In the genomic region with DNA sequence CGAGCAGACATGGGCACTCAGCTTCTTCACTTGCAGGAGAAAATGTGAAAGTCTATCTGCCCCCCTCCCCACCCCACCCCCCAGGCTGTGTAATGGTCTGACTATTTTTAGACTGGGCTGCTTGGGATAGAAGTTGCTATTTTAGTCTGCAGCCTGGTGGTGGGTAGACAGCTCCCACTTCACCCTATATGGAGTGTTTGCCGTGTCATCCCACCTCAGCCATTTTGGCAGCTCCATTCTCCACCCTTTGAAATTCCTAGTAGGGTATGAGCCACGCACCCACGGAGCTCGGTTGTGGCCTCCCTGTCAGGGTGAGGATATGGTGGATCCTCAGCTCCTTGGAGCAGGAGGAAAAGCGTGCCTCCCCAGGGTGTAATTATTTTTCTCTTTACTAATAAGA, we compare ENCODE assay signal across 12 mouse cellular contexts. TPM values are rescaled to one million over a fixed set of nuclear protein-coding genes. Genes with fewer than 3 reads are reported as not detected.
DNase-seq lines count a peak whose midpoint lies in the region; ATAC-seq and TF ChIP-seq lines count a peak whose summit lies in the region.
"Had no signal": no experiment of that assay in that cellular context is flagged by ENCODE, and none has a peak within 500 bp of the region (broad histone marks: within the 10 kb centered on the region; RNA-seq: fewer than 3 reads in every experiment).

No protein-coding gene starts in this region.

- no peak for TF ChIP-seq CTCF in midbrain, postnatal 0 days (IDR thresholded peaks at IDR 0.05)

- H3K27me3 ChIP-seq in embryonic facial prominence, embryonic 15.5 days, result no peaks in the 10 kb centered on the region
- H3K27me3 ChIP-seq in midbrain, postnatal 0 days (ENCODE audit: insufficient read depth, low read length), result no peaks in the 10 kb centered on the region
- H3K27me3 ChIP-seq in liver, embryonic 11.5 days (replicated peaks; ENCODE audit: control insufficient read depth, insufficient read depth, low read length), result no peaks in the 10 kb centered on the region
- H3K27me3 ChIP-seq: embryonic facial prominence, embryonic 13.5 days had no signal

- H3K4me2 ChIP-seq in embryonic facial prominence, embryonic 15.5 days (replicated peaks), result no peak overlapping the region
- no peak overlapping the region for H3K4me2 ChIP-seq in midbrain, postnatal 0 days (ENCODE audit: low read depth, low read length, poor library complexity, severe bottlenecking)
- no peak overlapping the region for H3K4me2 ChIP-seq in liver, embryonic 11.5 days
- H3K4me2 ChIP-seq: embryonic facial prominence, embryonic 13.5 days had no signal

- no peaks in the 10 kb centered on the region for H3K4me1 ChIP-seq in ES-E14 (ENCODE audit: control insufficient read depth in 2 of 2, insufficient read depth in 2 of 2, low read length in 2 of 2, poor library complexity in 1 of 2)
- peaks cover 56% of the 10 kb centered on the region for H3K4me1 ChIP-seq in embryonic facial prominence, embryonic 15.5 days
- 0 out of 2 replicates have a peak, but pooled peaks cover 3% of the 10 kb centered on the region for H3K4me1 ChIP-seq in midbrain, postnatal 0 days (ENCODE audit: insufficient read depth, low read length)
- H3K4me1 ChIP-seq in liver, embryonic 11.5 days (replicated peaks; ENCODE audit: control insufficient read depth, insufficient read depth, low read length), result peaks cover 18% of the 10 kb centered on the region

- H3K4me3 ChIP-seq in ES-E14 (ENCODE audit: insufficient read depth in 1 of 2, low read depth in 1 of 2, low read length in 2 of 2, poor library complexity in 1 of 2, severe bottlenecking in 1 of 2), result no peak overlapping the region
- H3K4me3 ChIP-seq in embryonic facial prominence, embryonic 15.5 days (replicated peaks), result no peak overlapping the region
- no peak overlapping the region for H3K4me3 ChIP-seq in midbrain, postnatal 0 days (ENCODE audit: low read depth, low read length)
- H3K4me3 ChIP-seq in liver, embryonic 11.5 days (ENCODE audit: low read depth, low read length), result no peak overlapping the region
- H3K4me3 ChIP-seq: embryonic facial prominence, embryonic 13.5 days had no signal

- no peaks in the 10 kb centered on the region for H3K9me3 ChIP-seq in ES-E14 (ENCODE audit: control insufficient read depth, insufficient read depth, low read depth, low read length)
- H3K9me3 ChIP-seq in embryonic facial prominence, embryonic 15.5 days (replicated peaks), result no peaks in the 10 kb centered on the region
- H3K9me3 ChIP-seq in midbrain, postnatal 0 days (ENCODE audit: low read length), result no peaks in the 10 kb centered on the region
- H3K9me3 ChIP-seq in liver, embryonic 11.5 days (ENCODE audit: control insufficient read depth, low read length), result no peaks in the 10 kb centered on the region
- H3K9me3 ChIP-seq: embryonic facial prominence, embryonic 13.5 days had no signal

- no peak overlapping the region for H3K9ac ChIP-seq in ES-E14 (ENCODE audit: insufficient read depth, low read depth, low read length, poor library complexity, severe bottlenecking)
- H3K9ac ChIP-seq in embryonic facial prominence, embryonic 15.5 days, result no peak overlapping the region
- H3K9ac ChIP-seq in midbrain, postnatal 0 days (replicated peaks; ENCODE audit: low read length, poor library complexity, severe bottlenecking), result no peak overlapping the region
- no peak overlapping the region for H3K9ac ChIP-seq in liver, embryonic 11.5 days (ENCODE audit: low read depth, low read length)
- H3K9ac ChIP-seq: embryonic facial prominence, embryonic 13.5 days had no signal

- DNase-seq in gastrocnemius, adult 8-10 months (ENCODE audit: low spot score in 2 of 2), result peak; percentile 36 to 38
- DNase-seq in gastrocnemius, postnatal 10 days, result no peak
- DNase-seq in ES-E14 (ENCODE audit: low read depth, low spot score), result no peak
- peak; percentile 66 for DNase-seq in heart, postnatal 4 days
- no peak for DNase-seq in midbrain, postnatal 0 days (ENCODE audit: low spot score)
- DNase-seq in adrenal gland, postnatal 10 days, result no peak
- DNase-seq in liver, embryonic 11.5 days (ENCODE audit: low spot score), result no peak
- DNase-seq: kidney, postnatal 25 days; lung, postnatal 4 days; thymus, postnatal 25 days had no signal

- H3K36me3 ChIP-seq in ES-E14 (ENCODE audit: control insufficient read depth, insufficient read depth, low read length, poor library complexity, severe bottlenecking), result no peaks in the 10 kb centered on the region
- H3K36me3 ChIP-seq in embryonic facial prominence, embryonic 15.5 days, result peaks cover 11% of the 10 kb centered on the region
- peaks cover 15% of the 10 kb centered on the region for H3K36me3 ChIP-seq in midbrain, postnatal 0 days (ENCODE audit: insufficient read depth, low read length)
- no peaks in the 10 kb centered on the region; the same call in 1 of the 2 replicates for H3K36me3 ChIP-seq in liver, embryonic 11.5 days (ENCODE audit: control insufficient read depth, insufficient read depth, low read length)

- no peak overlapping the region for H3K27ac ChIP-seq in ES-E14 (ENCODE audit: insufficient read depth, low read depth, low read length, poor library complexity, severe bottlenecking)
- H3K27ac ChIP-seq in embryonic facial prominence, embryonic 15.5 days (replicated peaks), result no peak overlapping the region
- H3K27ac ChIP-seq in midbrain, postnatal 0 days (ENCODE audit: low read depth, low read length), result no peak overlapping the region
- H3K27ac ChIP-seq in liver, embryonic 11.5 days (ENCODE audit: low read depth, low read length), result no peak overlapping the region
- H3K27ac ChIP-seq: embryonic facial prominence, embryonic 13.5 days had no signal

- WGBS in embryonic facial prominence, embryonic 15.5 days, result 61% methylated on average over 6 of the region's 6 CpGs
- WGBS in midbrain, postnatal 0 days, result 70% methylated on average over 6 of the region's 6 CpGs
- WGBS in liver, embryonic 11.5 days, result 72% methylated on average over 6 of the region's 6 CpGs

- ATAC-seq in embryonic facial prominence, embryonic 15.5 days (ENCODE audit: insufficient number of reproducible peaks, low FRiP score, low TSS enrichment, low read depth), result peak; percentile 75
- no peak for ATAC-seq in midbrain, postnatal 0 days (ENCODE audit: low FRiP score)
- no peak; the same call in 1 of the 2 replicates for ATAC-seq in liver, embryonic 11.5 days (replicated peaks; ENCODE audit: low FRiP score)

- in situ Hi-C loops in ES-E14 (cut with MboI; ENCODE audit: low sequenced_read_pairs in 2 of 2, unreplicated experiment in 2 of 2), result no loop called here

TF ChIP-seq in ES-E14, 5 proteins besides CTCF, POLR2A, EP300 and RAD21:
- TF ChIP-seq ZC3H11A (IDR thresholded peaks at IDR 0.05; ENCODE audit: borderline replicate concordance, low read depth, low read length) (no peak), MAFK (IDR thresholded peaks at IDR 0.05; ENCODE audit: insufficient read depth, low read depth, low read length) (0 out of 2 replicates have a peak, but pooled peaks have one; percentile 29)

RNA-seq across cellular contexts. Expression of gene Mmd, which starts 6.4 kb away (rescaled TPM):
- total RNA-seq in gastrocnemius, adult 8-10 months (2022), result 10 to 100 TPM in 2 of 4 experiments, 1 to 10 TPM in 2; 9.3 to 20.4 (median 12.4) TPM
- total RNA-seq in gastrocnemius, postnatal 10 days (2021), result 10 to 100 TPM; 14.5 to 18.7 TPM
- total RNA-seq in ES-E14 (2012; rRNA removed), result 4.8 and 15.5 TPM in 2 replicates
- polyA plus RNA-seq in embryonic facial prominence, embryonic 15.5 days (2015; fragmentation: Nextera tagmentation; extraction: Ambion mirVana), result 41.6 and 42.0 TPM in 2 replicates
- total RNA-seq in heart, postnatal 4 days (2021), result 10 to 100 TPM; 58.0 to 58.8 TPM
- 220 and 223 TPM in 2 replicates for total RNA-seq in midbrain, postnatal 0 days (2014; rRNA removed)
- polyA plus RNA-seq in midbrain, postnatal 0 days (2015; fragmentation: Nextera tagmentation; extraction: Ambion mirVana), result 125 and 130 TPM in 2 replicates
- 10 to 100 TPM; 69.2 to 89.2 TPM for total RNA-seq in adrenal gland, postnatal 10 days (2021)
- polyA plus RNA-seq in liver, embryonic 11.5 days (2014; fragmentation: Nextera tagmentation; extraction: Ambion mirVana), result 16.3 and 17.1 TPM in 2 replicates

Comparison
In these comparisons a context has a peak if more than half of its experiments do, and no peak if none do; other contexts are left out.
1. DNase-seq: peak in gastrocnemius, adult 8-10 months (2 of 2) and heart, postnatal 4 days (single experiment); none in gastrocnemius, postnatal 10 days (single experiment), ES-E14 (single experiment), midbrain, postnatal 0 days (single experiment), adrenal gland, postnatal 10 days (single experiment) and liver, embryonic 11.5 days (single experiment).